Mouse (Mus musculus) MEL (cell line): ENCODE results near the gene 4930402K13Rik. TPM values are rescaled to one million over a fixed set of nuclear protein-coding genes. Genes with fewer than 3 reads are reported as not detected.

Experiments
- DNase-seq: peaks from one replicate; pipeline ENCODE4 v3.0.0; 2011; ENCODE audit warnings: low read depth, low spot score
- H3K27ac ChIP-seq: 2 replicates; pipeline ENCODE4 v1.5.1; 2012; ENCODE audit warnings: low read depth, mild to moderate bottlenecking, control low read depth, low read length, moderate library complexity; ENCODE audit not compliant: control insufficient read depth
- H3K27me3 ChIP-seq, 2 experiments: fragments of 150-350 bp in 1 of 2; sonication (generic) in 1 of 2; 2 replicates each; pipeline ENCODE4 v1.6.1; 2012; ENCODE audit warnings: low read length in 2 of 2, mild to moderate bottlenecking in 2 of 2, improper control_type of control experiment in 1 of 2, moderate library complexity in 1 of 2; ENCODE audit not compliant: insufficient read depth in 2 of 2, control insufficient read depth in 1 of 2
- H3K36me3 ChIP-seq, 2 experiments: 2 replicates each; pipeline ENCODE4 v1.6.1; 2012 to 2014; ENCODE audit warnings: low read length in 2 of 2, improper control_type of control experiment in 1 of 2, inconsistent platforms in 1 of 2, mild to moderate bottlenecking in 1 of 2; ENCODE audit not compliant: insufficient read depth in 2 of 2, control insufficient read depth in 1 of 2
- H3K4me1 ChIP-seq, 2 experiments: fragments of 150-350 bp in 1 of 2; sonication (generic) in 1 of 2; 2 replicates each; pipeline ENCODE4 v1.6.1; 2012; ENCODE audit warnings: low read length in 2 of 2, improper control_type of control experiment in 1 of 2, mild to moderate bottlenecking in 1 of 2; ENCODE audit not compliant: insufficient read depth in 2 of 2, control insufficient read depth in 1 of 2
- H3K4me3 ChIP-seq, 2 experiments: fragments of 150-350 bp in 1 of 2; sonication (generic) in 1 of 2; 2 replicates each; pipeline ENCODE4 v1.5.1; 2012; ENCODE audit warnings: low read depth in 2 of 2, low read length in 2 of 2, mild to moderate bottlenecking in 2 of 2, moderate library complexity in 2 of 2, control low read depth in 1 of 2, improper control_type of control experiment in 1 of 2; ENCODE audit not compliant: control insufficient read depth in 1 of 2, insufficient read depth in 1 of 2
- H3K79me2 ChIP-seq: 2 replicates; pipeline ENCODE4 v1.6.1; 2012; ENCODE audit warnings: mild to moderate bottlenecking, low read length, moderate library complexity; ENCODE audit not compliant: control insufficient read depth, poor library complexity, insufficient read depth
- H3K9ac ChIP-seq: 2 replicates; pipeline ENCODE4 v1.6.1; 2012; ENCODE audit warnings: low read depth, mild to moderate bottlenecking, control low read depth, low read length, moderate library complexity; ENCODE audit not compliant: control insufficient read depth, poor library complexity, severe bottlenecking
- H3K9me3 ChIP-seq: fragments of 150-350 bp; sonication (generic); replicated peaks from 2 replicates; pipeline ENCODE4 v1.6.1; 2012; ENCODE audit warnings: mild to moderate bottlenecking, low read length, improper control_type of control experiment, moderate library complexity; ENCODE audit not compliant: insufficient read depth
- CHD2 ChIP-seq: IDR thresholded peaks from 2 replicates; pipeline ENCODE4 v1.6.1; 2011; ENCODE audit warnings: low read length, improper control_type of control experiment
- CTCF ChIP-seq, 3 experiments: IDR thresholded peaks in 2 of 3; conservative IDR thresholded peaks in 1 of 3; 2 replicates each; pipeline ENCODE4 v1.5.1; 2011 to 2012; ENCODE audit warnings: low read length in 3 of 3, low read depth in 2 of 3, mild to moderate bottlenecking in 2 of 3, improper control_type of control experiment in 1 of 3, inconsistent platforms in 1 of 3, mixed read lengths in 1 of 3, moderate library complexity in 1 of 3; ENCODE audit not compliant: control insufficient read depth in 1 of 3, insufficient read depth in 1 of 3, poor library complexity in 1 of 3, severe bottlenecking in 1 of 3
- E2F4 ChIP-seq: IDR thresholded peaks from 2 replicates; pipeline ENCODE4 v1.6.1; 2011; ENCODE audit warnings: low read depth, low read length, improper control_type of control experiment, borderline replicate concordance
- EP300 ChIP-seq, 2 experiments: IDR thresholded peaks; 2 replicates each; pipeline ENCODE4 v1.6.1; 2011; ENCODE audit warnings: improper control_type of control experiment in 2 of 2, low read length in 2 of 2, low read depth in 1 of 2, mild to moderate bottlenecking in 1 of 2
- JUND ChIP-seq: IDR thresholded peaks from 2 replicates; pipeline ENCODE4 v1.6.1; 2011; ENCODE audit warnings: low read depth, mild to moderate bottlenecking, improper control_type of control experiment, low read length
- MXI1 ChIP-seq: IDR thresholded peaks from 2 replicates; pipeline ENCODE4 v1.6.1; 2011; ENCODE audit warnings: mild to moderate bottlenecking, low read depth, low read length, improper control_type of control experiment
- MYB ChIP-seq: IDR thresholded peaks from 2 replicates; pipeline ENCODE4 v1.6.1; 2011; ENCODE audit warnings: mild to moderate bottlenecking, low read depth, low read length, improper control_type of control experiment
- POLR2A ChIP-seq, 2 experiments: IDR thresholded peaks; 2 replicates each; pipeline ENCODE4 v1.6.1; 2011 to 2012; ENCODE audit warnings: low read length in 2 of 2, mild to moderate bottlenecking in 2 of 2, control low read depth in 1 of 2, improper control_type of control experiment in 1 of 2, low read depth in 1 of 2, moderate library complexity in 1 of 2; ENCODE audit not compliant: control insufficient read depth in 1 of 2, insufficient read depth in 1 of 2, poor library complexity in 1 of 2
- RAD21 ChIP-seq: IDR thresholded peaks from 2 replicates; pipeline ENCODE4 v1.6.1; 2011; ENCODE audit warnings: mild to moderate bottlenecking, low read depth, low read length, improper control_type of control experiment
- SMC3 ChIP-seq: IDR thresholded peaks from 2 replicates; pipeline ENCODE4 v1.6.1; 2011; ENCODE audit warnings: low read depth, low read length, improper control_type of control experiment
- TBP ChIP-seq: IDR thresholded peaks from 2 replicates; pipeline ENCODE4 v1.8.0; 2011; ENCODE audit warnings: low read depth, low read length, improper control_type of control experiment
- TCF12 ChIP-seq: IDR thresholded peaks from 2 replicates; pipeline ENCODE4 v1.6.1; 2014; ENCODE audit warnings: low read depth, mild to moderate bottlenecking, inconsistent platforms, low read length, improper control_type of control experiment, moderate library complexity
- ZC3H11A ChIP-seq: IDR thresholded peaks from 2 replicates; pipeline ENCODE4 v1.6.1; 2012; ENCODE audit warnings: low read depth, mild to moderate bottlenecking, inconsistent platforms, low read length, improper control_type of control experiment
- polyA plus RNA-seq, 2 experiments: library from polyadenylated mRNA; stranded (reverse) in 1 of 2; unstranded in 1 of 2; fragments of >175 nt in 1 of 2; fragments of >200 nt in 1 of 2; gene quantifications; 2 replicates each; pipeline versions ENCODE4 v1.2.1 to v1.2.4; 2012; ENCODE audit warnings: low replicate concordance in 2 of 2, low read depth in 1 of 2; ENCODE audit not compliant: insufficient read length in 2 of 2, insufficient read depth in 1 of 2, missing spikeins in 1 of 2
- total RNA-seq: library from RNA; depleted of rRNA; stranded (reverse); fragments of 300-350 nt; gene quantifications from 2 replicates; pipeline ENCODE4 v1.2.3, GENCODE M21; 2012

4930402K13Rik gene
- total and polyA plus RNA-seq, 3 experiments, result not detected

- Histone ChIP-seq H3K9me3 (no peaks in the 10 kb centered on the region), H3K9ac (no peak overlapping the region), H3K27me3 (peaks cover 0 to 8% of the 10 kb centered on the region in 2 experiments; a peak in 2 of 4 replicates), H3K27ac (no peak overlapping the region), H3K4me1 (peaks cover 0 to 2% of the 10 kb centered on the region in 2 experiments; a peak in 3 of 4 replicates), H3K36me3 (no peaks in the 10 kb centered on the region), H3K4me3 (peak overlapping the region in 1 of 2 experiments; percentile 29; a peak in 1 of 4 replicates), H3K79me2 (no peaks in the 10 kb centered on the region)
- DNase-seq, result peak; percentile 6
- 0 out of 2 replicates have a peak, but pooled peaks have one; percentile 17 for TF ChIP-seq TCF12
- no peak for TF ChIP-seq CHD2
- peak in 1 of 2 experiments; percentile 64; a peak in 2 of 4 replicates for TF ChIP-seq EP300 (IDR thresholded peaks at IDR 0.05; ENCODE audit: low read depth in 1 of 2, low read length in 2 of 2)
- peak; percentile 89 for TF ChIP-seq MYB
These were observed 6.0 kb downstream of the 4930402K13Rik start for GRCm38 (mm10) chrX:9110381-9110780.

DNA sequence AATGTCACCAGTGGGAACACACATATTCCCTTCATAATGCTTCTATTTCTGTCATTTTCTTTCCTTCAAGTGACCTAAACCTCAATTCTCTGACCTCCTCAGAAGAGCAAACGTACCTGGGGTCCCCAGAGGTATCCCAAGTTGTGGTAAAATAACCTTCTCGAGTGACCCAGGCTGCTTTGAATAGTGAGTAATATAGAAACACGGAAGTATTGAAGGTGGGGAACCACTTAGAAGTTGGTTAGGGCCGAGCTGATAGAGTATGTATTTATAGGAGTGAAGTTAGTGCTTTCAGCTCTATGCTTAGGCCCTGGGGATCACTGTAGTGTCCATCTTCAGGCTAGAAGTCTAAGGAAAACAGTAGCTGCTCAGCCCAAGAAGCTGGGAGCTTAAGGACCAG is 20.6 kb downstream of the 4930402K13Rik start:
- no peaks in the 10 kb centered on the region for H3K36me3 ChIP-seq
- H3K9me3 ChIP-seq, result no peaks in the 10 kb centered on the region
- H3K4me3 ChIP-seq, result no peak overlapping the region
- H3K79me2 ChIP-seq, result no peaks in the 10 kb centered on the region
- H3K4me1 ChIP-seq, result no peaks in the 10 kb centered on the region
- H3K27me3 ChIP-seq, result no peaks in the 10 kb centered on the region; a peak in 1 of 4 replicates
- H3K27ac ChIP-seq, result no peak overlapping the region
- TF ChIP-seq POLR2A (IDR thresholded peaks at IDR 0.05; ENCODE audit: control insufficient read depth in 1 of 2, insufficient read depth in 1 of 2, low read depth in 1 of 2, low read length in 2 of 2, poor library complexity in 1 of 2) (no peak), RAD21 (no peak), TBP (no peak)
- TF ChIP-seq, all 39 proteins: peak for 0
- DNase-seq, result no peak
- no peak overlapping the region for H3K9ac ChIP-seq

DNA sequence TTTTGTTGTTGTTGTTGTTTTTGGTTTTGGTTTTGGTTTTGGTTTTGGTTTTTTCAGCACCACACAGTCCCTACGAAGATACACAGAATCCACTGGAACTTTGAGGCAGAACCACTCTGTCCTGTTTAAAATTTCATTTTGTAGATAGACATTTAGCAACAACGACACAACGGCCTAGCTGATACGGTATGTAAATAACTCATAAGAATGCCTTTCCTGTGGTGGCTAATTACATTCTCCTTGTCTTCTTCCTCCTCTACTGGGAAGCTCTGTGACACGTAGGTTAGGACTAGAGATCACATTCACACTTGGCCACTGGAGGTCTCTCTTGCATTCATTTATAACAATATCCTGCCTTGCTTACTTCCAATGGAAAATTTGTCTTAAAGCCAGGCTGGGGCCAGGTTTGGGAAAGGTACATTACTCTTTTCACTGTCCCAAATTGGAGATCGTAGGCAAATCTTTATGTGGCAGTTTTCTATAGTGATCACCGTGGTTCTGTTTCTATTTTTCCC is 24.0 kb downstream of the 4930402K13Rik start:
- Histone ChIP-seq H3K79me2 (no peaks in the 10 kb centered on the region), H3K27me3 (no peaks in the 10 kb centered on the region; a peak in 1 of 4 replicates), H3K4me3 (no peak overlapping the region), H3K4me1 (no peaks in the 10 kb centered on the region), H3K27ac (no peak overlapping the region), H3K36me3 (no peaks in the 10 kb centered on the region), H3K9me3 (no peaks in the 10 kb centered on the region), H3K9ac (no peak overlapping the region)
- DNase-seq, result peak; percentile 45
- peak; percentile 65 for TF ChIP-seq SMC3
- no peak for TF ChIP-seq JUND
- TF ChIP-seq ZC3H11A, result peak; percentile 45
- TF ChIP-seq RAD21, result peak; percentile 66
- no peak for TF ChIP-seq MXI1
- TF ChIP-seq CTCF (IDR thresholded peaks at IDR 0.05 in 2 of 3, conservative IDR thresholded peaks at IDR 0.05 in 1 of 3; ENCODE audit: control insufficient read depth in 1 of 3, insufficient read depth in 1 of 3, low read depth in 2 of 3, low read length in 3 of 3, poor library complexity in 1 of 3, severe bottlenecking in 1 of 3), result peak; percentile 6 to 61 (median 30); a peak in 4 of 6 replicates
- TF ChIP-seq E2F4, result no peak
